Mouse (Mus musculus) R1 (cell line): Measurements from ENCODE around the gene Sema4c.

Source experiments
- DNase-seq: peaks from one replicate; pipeline ENCODE4 v3.0.0-alpha.2; 2018; ENCODE audit warnings: low read depth, low spot score

The Sema4c gene

DNA sequence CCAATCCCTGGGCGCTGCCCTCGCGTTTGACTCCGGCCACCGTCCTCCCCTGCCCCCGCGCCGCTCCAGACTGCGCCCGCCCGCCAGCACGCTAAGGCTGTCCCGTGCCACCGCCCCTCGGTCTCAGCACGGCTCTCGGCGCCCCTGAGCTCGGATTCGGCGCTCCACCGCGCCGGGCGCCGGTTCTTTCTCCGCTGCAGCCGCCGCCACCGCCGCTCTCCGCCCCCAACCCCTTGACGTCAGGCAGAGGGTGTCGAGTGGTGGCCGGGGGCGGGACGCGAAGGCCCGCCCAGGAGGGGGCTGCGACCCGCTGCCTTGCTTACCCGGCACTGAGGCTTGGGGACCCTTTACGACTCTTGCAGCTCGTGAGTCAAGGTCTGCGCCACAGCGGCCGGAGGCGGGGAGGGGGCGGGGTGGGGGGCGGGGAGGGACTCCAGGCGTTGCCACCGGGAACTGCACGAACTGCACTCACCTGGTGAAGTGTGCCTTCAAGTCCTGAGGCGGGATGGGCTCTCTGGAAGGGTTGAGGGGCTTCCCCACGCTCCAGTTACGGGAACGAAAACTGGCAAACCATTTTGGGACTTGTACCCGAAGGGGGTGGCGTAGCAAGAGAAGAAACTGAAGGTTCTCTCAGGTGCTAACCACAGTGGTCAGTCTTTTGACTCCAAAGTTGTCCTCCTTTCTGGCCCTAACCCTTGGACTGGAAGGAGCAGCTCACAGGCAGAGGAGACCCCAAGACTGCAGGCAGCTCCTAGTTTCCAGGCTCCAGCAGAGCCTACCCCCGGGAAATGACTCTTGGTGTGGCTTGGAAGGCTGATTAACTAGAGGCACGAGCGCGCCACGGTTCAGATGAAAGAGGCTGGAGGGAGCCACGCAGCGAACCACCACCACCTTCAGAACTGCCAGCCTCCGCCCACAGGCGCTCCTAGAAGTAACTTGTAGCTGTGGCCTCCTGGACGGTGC lies at the start of gene Sema4c:
Gene Sema4c (minus strand): TSS at position 319 of the 963 bp plus-strand sequence.
- peak; percentile 85 for DNase-seq

DNA sequence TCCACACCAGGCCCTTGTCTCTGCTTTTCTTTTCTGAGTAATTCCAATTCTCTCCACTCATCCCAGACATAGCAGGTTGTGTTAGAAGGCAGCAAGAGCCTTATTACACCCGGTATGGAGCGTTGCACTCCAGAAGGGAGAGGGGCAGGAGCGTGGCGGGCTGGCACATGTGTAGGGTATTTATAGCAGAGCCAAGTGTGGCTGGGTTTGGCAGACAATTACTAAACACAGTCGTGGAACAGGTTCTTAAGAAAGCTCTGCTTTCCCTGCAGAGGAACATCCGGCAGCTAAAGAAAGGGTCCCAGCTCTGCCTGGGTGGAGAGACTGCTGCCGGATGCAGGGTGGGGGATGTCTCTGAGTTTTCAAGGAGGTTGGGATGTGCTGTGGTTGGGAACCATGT lies 48.8 kb upstream of the Sema4c start:
- peak; percentile 47 for DNase-seq

DNA sequence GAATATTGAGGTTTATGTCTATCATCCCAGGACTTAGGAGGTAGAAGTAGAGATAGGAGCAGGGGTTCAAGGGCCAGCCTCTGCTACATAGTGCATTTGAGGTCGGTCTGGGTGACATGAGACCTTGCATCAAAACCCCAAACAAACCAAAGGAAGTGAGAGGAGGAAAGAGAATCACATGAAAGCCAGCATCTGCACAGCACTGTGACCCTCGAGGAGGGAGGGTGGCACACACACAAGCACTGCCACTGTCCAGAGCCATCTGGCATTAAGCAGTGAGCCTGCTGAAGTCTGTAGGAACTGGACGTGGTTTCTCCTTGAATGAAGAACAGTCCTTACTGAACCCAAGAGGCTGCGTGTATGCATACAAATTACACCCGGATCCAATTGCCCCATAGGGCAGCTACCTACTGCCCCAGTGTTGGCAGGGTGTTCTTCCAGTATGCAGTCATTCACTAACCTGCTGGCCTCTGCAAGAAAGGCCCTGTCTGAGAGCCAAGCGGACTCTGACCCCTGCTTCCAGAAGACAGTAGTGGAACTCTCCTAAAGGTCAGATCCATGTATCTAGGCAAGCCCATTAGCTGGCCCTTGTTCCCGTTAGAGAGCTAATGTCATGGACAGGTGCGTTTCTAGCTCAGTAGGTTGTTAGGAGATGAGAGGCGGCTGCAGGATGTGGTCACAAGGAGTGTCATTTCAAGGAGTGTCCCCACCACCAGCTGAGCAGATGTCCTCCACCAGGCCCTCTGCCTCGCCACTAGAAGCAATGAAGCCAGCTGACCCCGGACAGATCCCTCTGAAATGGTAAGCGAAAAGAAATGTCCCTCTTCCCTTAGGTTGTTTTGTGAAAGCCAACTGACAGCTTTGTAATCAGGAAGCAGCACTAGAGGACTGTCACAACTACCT lies 46.4 kb upstream of the Sema4c start:
- no peak for DNase-seq

DNA sequence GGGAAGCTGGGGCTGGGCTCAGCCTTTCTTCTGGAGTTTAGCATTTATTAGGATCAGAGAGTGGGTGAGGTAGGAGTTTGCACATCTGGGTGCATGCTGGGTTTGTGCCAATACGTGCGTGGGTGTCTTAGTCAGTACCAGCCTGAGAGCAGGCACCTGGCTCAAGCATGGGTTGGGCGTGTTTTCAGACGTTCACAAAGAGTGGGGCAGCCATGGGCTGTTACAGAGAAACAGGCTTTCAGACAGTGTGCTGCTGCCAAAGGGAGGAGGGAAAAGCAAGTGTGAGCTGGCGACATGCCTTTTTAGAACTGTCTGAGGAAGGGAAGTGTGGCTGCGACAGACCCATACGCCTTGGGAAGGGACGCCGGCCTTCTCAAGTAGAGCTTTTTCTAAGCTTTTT lies 45.2 kb upstream of the Sema4c start:
- DNase-seq, result no peak

DNA sequence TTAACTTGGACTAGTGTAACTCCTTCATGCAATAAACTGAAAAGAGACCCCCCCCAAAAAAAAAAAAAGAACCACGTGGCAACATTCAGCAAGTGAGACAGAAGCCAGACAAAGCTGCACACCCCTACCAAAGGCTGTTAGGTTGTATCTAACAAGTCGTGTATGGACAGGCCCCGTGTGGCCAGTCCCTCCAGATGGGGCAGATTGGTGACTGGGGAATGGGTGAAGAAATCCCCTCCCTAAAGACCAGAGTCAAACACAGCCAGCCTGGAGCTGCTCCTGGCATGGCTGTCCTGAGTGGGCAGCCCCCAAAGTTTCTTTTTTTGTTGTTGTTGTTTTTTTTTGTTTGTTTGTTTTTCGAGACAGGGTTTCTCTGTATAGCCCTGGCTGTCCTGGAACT lies 44.1 kb upstream of the Sema4c start:
- DNase-seq, result no peak

DNA sequence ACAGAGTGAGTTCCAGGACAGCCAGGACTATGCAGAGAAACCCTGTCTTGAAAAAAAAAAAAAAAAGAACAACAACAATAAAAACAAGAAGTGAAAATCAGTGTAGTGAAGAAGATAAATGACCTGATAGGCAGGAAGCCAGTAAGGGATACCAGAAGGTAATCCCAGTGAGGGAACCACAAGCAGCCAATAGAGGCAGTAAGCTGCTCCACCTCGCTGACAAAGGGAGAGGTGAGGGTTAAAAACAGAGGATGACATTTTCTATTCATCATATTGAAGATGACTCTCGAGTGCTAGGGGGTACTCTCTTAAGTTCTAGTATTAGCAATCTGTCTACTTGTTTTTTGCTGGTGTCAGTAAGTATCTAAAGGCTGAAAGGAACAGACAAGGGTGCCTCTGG lies 40.3 kb upstream of the Sema4c start:
- no peak for DNase-seq

DNA sequence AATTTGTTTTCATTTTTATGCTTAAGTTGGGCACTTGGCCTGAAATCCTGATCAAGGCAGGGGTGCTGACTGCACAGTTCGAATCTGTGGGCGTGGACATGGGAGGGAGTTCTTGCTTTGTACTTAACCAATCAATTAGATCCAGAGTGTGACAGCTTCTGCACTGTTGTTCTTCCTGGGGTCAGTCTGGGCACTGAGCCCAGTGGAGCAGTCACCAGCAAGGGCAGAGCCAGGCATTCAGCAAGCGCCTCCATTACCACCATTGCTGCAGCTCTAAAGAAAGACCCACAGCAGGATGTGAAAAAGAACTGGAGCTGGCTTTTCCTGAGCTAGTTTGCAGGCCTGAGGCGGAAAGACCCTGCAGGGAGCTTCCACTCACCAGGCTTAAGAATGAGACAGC lies 38.0 kb upstream of the Sema4c start:
- peak; percentile 80 for DNase-seq

DNA sequence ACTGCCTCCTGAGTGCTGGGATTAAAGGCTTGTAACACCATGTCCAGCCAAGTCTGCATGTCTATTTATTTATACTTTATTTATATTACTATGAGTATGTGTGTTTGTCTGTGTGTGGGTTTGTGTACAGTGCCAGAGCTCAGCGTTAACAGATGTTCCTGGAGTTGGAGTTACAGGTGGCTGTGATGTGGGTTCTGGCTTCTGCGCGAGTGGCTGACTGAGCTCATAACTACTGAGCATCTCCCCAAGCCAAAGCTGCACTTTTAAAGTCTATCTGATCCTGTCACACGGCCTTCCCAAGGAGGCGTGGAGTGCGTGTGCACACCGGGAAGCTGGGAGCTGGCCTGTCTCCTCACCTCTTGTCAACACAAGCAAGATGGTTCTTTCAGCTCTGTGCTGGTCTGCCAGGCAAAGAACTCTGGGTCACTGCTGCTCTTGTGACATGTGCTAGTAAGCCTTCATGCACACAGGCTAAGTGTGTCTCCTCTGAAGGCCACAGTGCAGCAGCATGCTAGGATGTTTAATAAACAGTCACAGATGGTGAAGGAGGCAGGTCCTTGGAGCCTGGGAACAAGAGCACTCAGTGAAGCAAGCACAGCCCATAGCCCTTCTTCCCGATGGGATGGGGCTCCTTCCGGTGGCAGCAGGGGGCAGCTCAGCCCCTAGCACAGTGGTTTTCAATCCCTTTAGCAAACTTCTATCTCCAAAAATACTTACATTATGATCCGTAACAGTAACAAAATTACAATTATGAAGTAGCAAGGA lies 37.2 kb upstream of the Sema4c start:
- no peak for DNase-seq

DNA sequence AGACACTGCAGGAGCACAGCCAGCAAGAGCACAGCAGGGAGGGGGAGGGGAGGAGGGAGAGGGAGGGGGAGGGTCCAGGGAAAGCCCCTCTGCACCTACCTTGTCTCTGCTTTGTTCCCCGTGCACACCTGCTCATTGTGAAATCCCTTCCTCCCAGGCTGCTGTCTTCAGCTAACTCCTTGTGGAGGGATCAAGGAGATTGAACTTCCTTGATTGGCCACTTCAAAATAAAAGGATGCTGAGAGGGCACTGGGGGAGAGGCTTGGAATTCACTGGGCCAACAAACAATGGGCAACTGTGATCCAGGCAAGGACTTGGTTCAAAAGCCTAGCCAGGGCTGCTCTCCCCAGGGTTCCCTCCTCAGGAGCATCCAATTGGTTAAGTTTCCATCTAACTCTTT lies 35.0 kb upstream of the Sema4c start:
- DNase-seq, result peak; percentile 56

DNA sequence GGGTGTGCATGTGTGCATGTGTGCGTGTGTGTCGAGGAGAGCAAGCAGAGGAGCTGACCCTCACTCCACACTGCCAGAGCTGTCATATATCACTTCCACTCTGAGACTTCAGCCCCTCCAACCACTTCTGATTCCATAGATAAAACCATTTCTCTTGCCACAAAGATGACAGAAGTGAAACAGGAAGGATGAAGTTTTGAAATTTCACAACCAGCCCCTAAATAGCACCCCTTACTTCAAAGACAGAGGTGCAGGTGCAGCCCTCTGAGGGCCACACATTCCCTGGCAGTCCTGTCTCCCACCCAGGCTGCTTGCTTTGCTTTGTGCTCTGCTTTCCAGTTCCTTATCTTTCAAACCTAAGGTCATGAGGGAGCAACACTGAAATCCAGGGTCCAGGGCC lies 33.3 kb upstream of the Sema4c start:
- no peak for DNase-seq

DNA sequence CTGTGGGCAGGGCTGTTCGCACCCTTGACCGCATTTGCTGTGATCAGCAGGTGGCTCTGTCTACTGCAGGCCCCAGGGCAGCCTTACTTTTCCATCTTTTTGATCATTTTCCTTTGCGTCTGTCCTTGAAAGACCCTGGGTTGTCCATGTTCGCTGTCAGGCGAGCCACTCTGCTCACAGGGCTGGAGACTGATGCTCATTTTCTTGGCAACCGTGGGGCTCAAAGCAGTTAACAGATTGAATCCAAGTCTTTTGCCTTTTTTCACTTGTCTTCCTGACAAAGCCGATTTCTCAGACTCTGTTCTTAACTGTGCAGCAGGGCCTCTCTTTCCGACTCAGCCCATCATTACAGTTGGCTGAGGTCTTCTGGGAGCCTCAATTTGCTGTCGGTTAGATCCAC lies 32.5 kb upstream of the Sema4c start:
- no peak for DNase-seq

DNA sequence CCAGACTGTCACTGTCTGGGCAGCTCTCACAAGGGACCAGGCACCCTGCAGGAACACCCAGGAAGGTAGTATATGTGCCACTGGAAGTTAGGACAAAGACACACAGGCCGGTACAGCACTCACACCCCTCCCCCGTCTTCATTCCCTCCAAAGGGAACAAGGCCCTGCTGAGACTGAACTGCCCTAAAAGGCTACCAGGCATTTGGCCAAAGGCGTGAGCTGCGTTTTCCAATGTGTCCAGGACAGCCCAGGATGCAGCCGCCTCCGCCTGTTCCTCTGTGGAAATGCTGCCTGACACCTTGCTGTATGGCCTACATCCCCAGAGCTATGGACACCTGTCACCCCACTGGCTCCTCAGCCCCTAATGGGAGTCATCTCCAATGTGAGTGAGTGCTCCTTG lies 31.3 kb upstream of the Sema4c start:
- no peak for DNase-seq

DNA sequence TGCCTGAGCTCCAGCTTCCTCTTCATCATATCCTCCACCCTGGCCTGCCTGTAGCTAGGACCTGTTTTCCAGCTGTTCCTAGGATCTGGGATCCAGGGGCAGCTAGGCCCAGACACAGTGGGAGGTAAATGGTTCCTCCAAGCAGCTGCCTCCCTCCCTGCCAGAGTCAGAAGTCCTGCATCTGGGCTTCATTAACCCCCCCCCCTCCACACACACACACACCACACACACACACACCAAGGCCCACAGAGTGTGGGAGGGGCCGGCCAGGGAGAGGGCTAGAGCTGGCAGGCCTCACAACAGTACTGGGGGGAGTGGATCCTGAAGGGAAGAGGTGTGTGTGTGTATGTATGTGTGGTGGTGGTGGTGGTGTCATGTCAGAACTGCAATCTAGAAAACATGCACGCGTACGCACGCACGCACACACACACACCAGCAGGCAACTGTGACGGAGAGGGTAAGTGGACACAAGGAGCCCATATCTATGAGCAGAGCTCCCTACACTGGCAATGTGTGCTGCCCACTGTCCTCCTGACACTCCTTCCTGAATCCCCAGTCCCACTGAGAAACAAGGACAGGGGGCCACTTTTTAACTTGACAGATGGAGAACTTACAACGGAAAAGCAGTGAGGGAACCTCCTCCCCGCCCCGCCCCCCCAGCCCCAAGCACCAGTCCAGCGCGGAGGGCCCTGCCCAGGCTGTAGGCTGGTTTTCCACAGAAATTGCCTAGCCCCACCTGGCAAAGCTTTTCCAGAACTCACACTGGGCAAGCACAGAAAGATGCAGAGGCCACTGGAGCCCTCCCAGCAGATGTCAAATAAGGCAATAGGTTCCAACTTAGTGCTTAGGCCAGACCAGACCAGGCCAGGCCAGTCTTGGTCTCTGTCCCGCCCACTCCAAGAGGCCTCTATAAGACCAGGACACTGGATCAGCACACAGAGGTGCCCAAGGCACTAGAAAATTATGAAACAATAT lies 30.6 kb upstream of the Sema4c start:
- no peak for DNase-seq

DNA sequence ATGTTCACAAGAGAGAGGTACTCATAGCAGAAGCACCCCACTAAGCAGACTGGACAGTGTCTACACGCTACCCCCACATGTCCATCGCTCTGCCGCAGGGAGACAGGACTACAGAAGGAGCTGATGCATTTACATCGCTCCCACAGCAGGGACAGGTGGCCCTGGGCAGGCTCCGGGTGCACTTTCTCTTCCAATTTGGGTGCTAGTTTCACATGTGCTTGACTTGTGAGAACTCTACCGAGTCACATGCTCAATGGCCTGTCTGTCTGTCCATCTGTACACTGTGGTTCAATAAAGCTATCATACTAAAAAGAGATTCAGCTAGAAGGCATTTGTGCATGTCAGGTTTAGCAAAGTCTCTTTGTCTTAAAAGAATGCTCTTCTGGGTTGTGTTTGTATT lies 29.7 kb upstream of the Sema4c start:
- no peak for DNase-seq

DNA sequence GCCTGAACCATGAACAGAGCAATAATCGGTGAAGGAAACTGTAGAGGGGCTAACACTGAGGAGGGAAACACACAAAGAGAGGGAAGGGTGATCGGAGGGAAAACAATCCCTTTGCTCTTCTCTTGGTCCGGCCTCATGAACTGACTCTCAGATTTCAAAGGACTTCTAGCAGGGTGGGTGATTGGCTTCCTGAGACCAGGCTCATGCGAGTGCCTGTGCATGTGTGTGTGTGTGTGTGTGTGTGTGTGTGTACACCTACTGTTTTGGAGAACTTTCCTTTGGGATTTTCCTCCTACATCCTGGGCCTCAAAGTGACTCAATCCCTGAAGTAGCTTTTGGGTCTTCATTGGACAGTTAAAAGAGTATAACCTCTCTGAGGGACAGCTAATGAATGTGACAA lies 28.1 kb upstream of the Sema4c start:
- no peak for DNase-seq

DNA sequence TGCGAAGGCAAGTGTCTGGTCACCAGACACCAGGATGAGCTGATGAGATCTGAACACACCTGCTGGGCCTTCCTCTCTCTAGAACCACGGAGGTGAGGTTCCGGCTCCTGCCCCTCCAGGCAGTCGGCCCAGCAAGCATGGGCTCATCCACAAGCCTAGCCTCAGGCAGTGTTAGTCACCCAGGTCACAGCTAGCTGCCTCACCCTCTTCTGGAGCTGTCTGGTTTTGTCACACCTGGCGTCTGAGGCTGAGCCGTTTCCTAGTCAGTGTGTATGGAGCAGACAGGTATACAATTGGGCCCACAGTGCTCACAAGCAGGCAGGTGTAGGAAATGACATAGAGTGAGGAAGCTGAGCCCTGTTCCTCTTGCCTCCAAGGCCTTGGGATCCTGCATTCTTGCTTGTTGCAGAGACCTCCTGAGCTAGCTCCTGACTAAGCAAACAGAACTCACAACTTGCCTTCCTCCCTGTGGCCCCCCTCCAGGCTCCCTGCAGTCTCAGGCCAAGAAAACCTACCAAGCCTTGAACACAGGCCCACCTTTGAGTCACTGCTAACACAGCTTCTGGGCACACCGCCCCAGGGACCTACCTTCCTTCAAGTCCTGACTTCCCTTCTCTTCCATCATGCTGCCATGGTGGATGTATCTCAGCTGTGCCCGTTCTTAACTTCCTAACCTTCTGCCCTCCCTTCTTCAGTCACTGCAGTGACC lies 25.4 kb upstream of the Sema4c start:
- no peak for DNase-seq

DNA sequence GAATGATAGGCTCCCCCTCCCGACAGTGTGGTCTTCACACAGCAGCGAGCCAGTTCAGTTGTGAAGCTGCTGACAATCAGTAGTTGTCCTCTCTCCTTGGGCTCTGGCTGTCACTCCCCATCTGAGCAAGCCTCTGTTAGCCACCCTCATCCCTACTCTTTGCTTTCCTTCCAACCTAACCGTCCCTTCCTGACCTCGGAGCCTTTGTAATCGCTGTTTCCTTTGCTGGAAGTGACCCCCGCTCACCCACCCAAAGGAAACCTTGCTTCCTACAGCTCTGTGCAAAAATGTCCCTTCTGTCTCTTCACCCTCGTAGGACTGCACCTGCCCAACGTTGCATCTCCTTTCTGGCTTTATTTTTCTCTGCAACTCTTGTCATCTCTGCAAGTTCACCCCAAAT lies 24.1 kb upstream of the Sema4c start:
- DNase-seq, result no peak

DNA sequence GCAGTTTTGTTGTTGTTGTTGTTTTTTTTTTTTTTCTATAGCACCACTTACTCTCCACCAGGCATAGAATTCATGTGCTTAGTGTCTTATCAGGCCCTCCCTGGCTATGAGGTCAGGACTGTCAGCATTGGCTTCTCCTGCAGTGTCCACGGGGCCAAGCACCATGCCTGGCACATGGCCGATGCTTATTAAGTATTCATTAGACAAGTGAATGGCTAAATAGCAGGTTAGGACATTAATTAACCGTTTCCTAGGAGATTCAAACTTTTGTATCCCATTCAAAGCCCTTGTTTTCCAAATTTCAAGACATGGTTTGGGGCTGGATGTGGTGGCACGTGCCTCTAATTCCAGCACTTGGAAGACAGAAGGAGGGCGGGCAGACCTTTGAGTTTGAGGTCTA lies 23.1 kb upstream of the Sema4c start:
- DNase-seq, result no peak

DNA sequence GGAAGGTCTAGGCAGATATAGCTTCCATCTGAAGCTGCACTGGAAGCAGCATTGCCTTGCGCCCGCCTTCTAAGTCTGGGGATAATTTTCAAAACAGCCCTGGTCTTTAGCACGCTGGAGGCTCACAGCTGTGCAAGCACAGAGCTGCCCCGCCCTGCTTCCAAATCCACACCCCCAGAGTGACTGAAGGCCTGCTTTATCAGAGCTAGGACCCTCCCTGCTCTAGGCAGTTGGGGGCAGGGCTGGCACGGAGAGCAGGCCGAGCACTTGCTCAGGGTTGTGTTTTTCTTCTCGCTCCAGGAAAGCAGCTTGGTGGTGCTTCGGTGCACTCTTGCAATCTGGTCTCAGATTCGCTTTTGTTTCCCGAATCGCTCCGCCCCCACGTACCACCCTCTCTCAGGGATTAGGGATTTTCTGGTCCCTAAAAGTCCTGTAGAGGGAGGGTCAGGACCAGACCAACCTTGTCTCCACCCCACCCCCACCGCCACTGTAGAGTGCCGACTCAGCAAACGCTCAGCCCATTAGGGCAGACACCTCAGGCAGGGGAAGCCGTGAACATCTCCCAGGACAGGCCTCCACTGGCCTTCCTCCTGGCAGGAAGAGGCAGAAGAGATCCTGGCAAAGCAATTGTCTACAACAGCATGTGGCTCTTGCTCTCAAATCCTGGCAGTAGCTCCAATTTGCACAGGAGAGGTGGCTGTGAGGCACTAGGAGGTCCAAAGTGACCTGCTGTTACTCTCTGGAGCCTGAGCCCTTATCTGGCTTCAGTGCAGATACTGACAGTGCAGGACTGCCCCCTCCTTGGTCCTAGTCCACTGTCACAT lies 22.4 kb upstream of the Sema4c start:
- peak; percentile 95 for DNase-seq
